Mouse (Mus musculus) c-Kit-positive CD71-positive TER-119-positive erythroid progenitor cells, embryonic 14.5 days (primary cell): Measurements from ENCODE around the gene Tbcb.
A peak's percentile ranks its signal among the peaks of the same experiment; 100 is the strongest.
"Not testable (repeated sequence)": the region's sequence is repeated elsewhere in the genome, so short reads cannot be mapped to it uniquely, and the experiment has no call there.

Source experiments
- DNase-seq: peaks from one replicate; pipeline ENCODE4 v3.0.0-alpha.2; 2013; ENCODE audit warnings: low spot score

The Tbcb gene

DNA sequence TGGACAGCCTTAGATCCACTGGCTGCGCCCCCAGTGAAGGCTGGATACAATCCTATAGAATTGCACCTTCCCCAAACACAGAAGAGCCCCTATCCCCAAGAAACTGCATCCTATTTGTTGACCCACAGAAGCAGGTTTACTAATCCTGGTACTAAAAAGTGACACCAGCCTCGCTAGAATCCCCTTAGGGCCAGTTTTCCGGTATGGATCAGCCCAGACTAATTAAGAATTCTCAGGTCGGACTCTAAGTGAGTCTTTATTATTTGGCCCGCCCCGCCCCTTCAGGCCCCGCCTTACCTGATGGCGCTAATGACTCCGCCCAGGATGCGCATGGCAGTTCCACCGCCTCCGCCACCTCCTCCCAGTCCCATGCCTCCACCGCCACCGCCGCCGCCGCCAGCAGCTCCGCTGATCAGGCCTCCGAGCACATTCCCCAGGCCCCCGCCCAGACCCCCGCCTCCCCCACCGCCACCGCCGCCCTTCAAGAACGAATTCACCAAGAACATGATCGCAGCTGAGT, 38.4 kb downstream of the Tbcb start:
- DNase-seq = peak; percentile 85

GRCm38 (mm10) chr7:30193013-30193412, 39.1 kb downstream of the Tbcb start:
- DNase-seq = no peak

- DNase-seq = no peak
Measured at GRCm38 (mm10) chr7:30192088-30192487, 40.0 kb downstream of the Tbcb start.

DNA sequence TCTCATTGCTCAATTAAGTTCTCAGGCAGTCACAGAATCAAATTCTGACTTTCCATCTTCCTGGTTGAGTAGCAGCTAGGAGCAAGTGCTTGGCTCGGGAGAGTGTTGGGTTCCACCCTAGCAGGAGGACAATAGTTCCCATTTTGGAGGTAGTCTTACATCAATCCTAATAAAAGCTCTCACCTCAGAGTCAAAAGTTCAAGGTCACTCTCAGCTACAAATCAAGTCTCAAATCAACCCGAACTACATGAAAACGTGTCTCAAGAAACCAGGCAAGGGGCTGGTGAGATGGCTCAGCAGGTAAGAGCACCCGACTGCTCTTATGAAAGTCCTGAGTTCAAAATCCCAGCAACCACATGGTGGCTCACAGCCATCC, 43.0 kb downstream of the Tbcb start:
- no peak for DNase-seq

DNA sequence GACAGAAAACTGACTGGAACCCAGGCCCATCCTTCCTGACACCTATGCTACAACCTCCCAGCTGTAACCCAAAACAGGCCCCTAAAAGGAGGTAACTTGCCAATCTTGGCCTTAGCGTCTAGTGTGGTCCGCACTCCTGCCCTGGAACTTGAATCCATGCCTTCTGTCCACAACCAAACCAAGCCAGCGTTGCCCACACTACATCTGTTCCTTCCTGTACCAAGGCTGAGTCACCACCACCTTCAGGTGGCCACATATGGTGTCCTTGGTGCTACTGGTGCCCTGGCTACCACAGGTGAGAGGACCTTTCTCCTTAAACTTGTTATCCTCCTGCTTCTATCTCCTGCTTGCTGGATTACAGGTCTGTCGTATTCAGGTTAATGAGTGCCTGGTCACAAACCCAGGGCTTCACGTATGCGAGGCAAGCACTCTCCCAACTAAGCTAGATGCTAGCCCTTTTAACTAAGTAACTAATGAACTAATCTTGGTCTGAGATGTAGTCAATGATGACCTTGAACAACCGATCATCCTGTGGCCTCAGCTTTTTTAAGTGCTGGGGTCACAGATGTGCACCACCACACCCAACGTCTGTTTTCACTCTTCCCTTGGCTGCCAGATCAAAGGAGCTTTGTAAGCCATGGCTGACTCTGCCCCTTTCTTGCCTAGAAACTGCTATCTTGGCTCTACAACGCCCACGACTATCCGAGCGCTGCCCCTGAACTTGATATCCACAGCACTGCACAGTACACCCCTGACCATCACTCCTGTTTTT, 43.5 kb downstream of the Tbcb start:
- no peak for DNase-seq

GRCm38 (mm10) chr7:30184641-30185348, 47.3 kb downstream of the Tbcb start:
- no peak for DNase-seq

- DNase-seq = peak; percentile 91
Measured at GRCm38 (mm10) chr7:30183879-30184289, 48.2 kb downstream of the Tbcb start, which contains the start of gene Cox7a1. Cox7a1 (plus strand) TSS chr7:30184144.

DNA sequence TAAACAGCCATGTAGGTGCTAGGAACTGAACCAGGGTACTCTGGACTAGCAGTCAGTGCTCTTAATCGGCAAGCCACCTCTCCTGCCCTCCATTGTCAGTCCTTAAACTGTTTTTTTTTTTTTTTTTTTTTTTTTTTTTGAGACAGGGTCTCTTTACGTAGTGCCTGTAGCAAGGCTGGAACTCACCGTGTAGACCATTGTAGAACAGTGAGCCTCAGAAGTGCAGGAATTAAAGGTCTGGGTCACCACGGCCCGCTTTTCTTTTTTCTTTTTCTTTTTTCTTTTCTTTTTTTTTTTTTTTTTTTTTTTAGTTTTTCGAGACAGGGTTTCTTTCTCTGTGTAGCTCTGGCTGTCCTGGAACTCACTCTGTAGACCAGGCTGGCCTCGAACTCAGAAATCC, 48.9 kb downstream of the Tbcb start:
- DNase-seq = not testable (repeated sequence)

DNA sequence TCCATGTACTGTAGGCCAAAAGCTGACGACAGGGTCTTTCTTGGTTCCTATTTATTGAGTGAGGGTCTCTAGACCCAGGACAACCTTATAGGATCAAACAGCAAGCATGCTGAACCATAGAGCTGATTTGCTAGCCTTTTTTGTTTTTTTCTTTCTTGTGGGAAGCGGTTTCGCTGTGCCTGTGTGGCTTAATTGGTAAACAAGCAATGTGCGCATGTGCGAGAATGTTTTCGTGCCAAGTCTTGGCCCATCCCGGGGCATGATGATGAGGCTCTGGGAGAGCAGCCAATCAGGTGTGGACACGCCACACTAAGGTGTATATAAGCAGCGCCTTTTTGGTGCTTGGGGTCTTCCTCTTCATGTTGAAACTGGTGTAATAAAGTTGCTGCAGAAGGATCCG, 50.1 kb downstream of the Tbcb start:
- not testable (repeated sequence) for DNase-seq

DNA sequence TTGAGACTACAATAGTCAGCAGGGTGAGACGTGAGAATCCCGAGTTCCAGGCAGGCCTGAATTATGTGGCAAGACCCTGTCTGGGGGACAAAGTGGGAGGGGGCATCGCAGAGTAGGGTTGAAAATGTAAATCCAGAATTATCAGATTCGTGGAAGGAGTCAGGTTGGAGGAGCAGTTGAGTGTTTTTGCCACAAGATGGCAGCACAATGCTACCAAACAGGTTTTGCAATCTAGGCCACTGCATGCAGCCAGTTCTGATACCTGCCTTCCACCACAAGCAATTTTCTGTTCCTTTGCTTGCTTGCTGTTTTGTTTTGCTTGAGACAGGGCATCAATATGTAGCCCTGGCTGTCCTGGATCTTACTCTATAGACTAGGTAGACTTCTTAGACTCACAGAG, 50.8 kb downstream of the Tbcb start:
- DNase-seq = peak; percentile 75

- no peak for DNase-seq
Measured at GRCm38 (mm10) chr7:30178256-30178655, 53.8 kb downstream of the Tbcb start.

- DNase-seq = no peak
Measured at GRCm38 (mm10) chr7:30176474-30176873, 55.6 kb downstream of the Tbcb start.
